Mouse (Mus musculus): ENCODE measurements around the gene Gpc3.

GRCm38 (mm10) chrX:52611541-52611940 lies 2.2 kb downstream of the Gpc3 start:
- no peak for TF ChIP-seq POLR2A (IDR thresholded peaks at IDR 0.05; ENCODE audit: borderline replicate concordance, low read depth, low read length)
- no peak for TF ChIP-seq CTCF (IDR thresholded peaks at IDR 0.05; ENCODE audit: low read depth, low read length)
